Mouse (Mus musculus) E14TG2a.4 (cell line): ENCODE data around the gene Cped1.
"Not testable (repeated sequence)": the region's sequence is repeated elsewhere in the genome, so short reads cannot be mapped to it uniquely, and the experiment has no call there.

Experiments
- H3K27me3 ChIP-seq: 2 replicates; pipeline ENCODE4 v1.6.1; 2014; ENCODE audit warnings: low read length, control low read depth; ENCODE audit not compliant: insufficient read depth
- H3K36me3 ChIP-seq: 2 replicates; pipeline ENCODE4 v1.6.1; 2014; ENCODE audit warnings: low read length, control low read depth; ENCODE audit not compliant: insufficient read depth
- H3K4me1 ChIP-seq: replicated peaks from 2 replicates; pipeline ENCODE4 v1.6.1; 2014; ENCODE audit warnings: low read depth, low read length, control low read depth
- H3K4me3 ChIP-seq: replicated peaks from 2 replicates; pipeline ENCODE4 v1.5.1; 2014; ENCODE audit warnings: mild to moderate bottlenecking, low read length
- H3K9me3 ChIP-seq: 2 replicates; pipeline ENCODE4 v1.6.1; 2014; ENCODE audit warnings: low read length, control low read depth
- CTCF ChIP-seq: conservative IDR thresholded peaks from 2 replicates; pipeline ENCODE4 v1.5.1; 2014; ENCODE audit warnings: low read length
- NANOG ChIP-seq: IDR thresholded peaks from 2 replicates; pipeline ENCODE4 v1.6.1; 2014; ENCODE audit warnings: borderline replicate concordance, low read length, mixed read lengths
- POU5F1 ChIP-seq: IDR thresholded peaks from 2 replicates; pipeline ENCODE4 v1.6.1; 2014; ENCODE audit warnings: low read length, borderline replicate concordance

Cped1 gene

GRCm38 (mm10) chr6:22116679-22117078 is 131.0 kb downstream of the Cped1 start:
- no peak overlapping the region for H3K4me3 ChIP-seq
- TF ChIP-seq NANOG (peak; percentile 65), CTCF (no peak), POU5F1 (no peak)
- H3K9me3 ChIP-seq: no peaks in the 10 kb centered on the region
- H3K36me3 ChIP-seq: no peaks in the 10 kb centered on the region
- peaks cover 11% of the 10 kb centered on the region; the same call in 1 of the 2 replicates for H3K4me1 ChIP-seq
- no peaks in the 10 kb centered on the region for H3K27me3 ChIP-seq

GRCm38 (mm10) chr6:22122080-22122479 is 136.4 kb downstream of the Cped1 start:
- no peaks in the 10 kb centered on the region for H3K9me3 ChIP-seq

GRCm38 (mm10) chr6:22122693-22123092 is 137.0 kb downstream of the Cped1 start:
- H3K4me1 ChIP-seq: peaks cover 2% of the 10 kb centered on the region
- no peaks in the 10 kb centered on the region for H3K9me3 ChIP-seq
- no peak overlapping the region for H3K4me3 ChIP-seq
- TF ChIP-seq CTCF (no peak), POU5F1 (no peak), NANOG (no peak)
- H3K36me3 ChIP-seq: no peaks in the 10 kb centered on the region
- H3K27me3 ChIP-seq: no peaks in the 10 kb centered on the region

More at GRCm38 (mm10) chr6:22122080-22122479, 136.4 kb downstream of the Cped1 start:
- Histone ChIP-seq H3K36me3 (no peaks in the 10 kb centered on the region), H3K4me3 (no peak overlapping the region), H3K27me3 (no peaks in the 10 kb centered on the region), H3K4me1 (peaks cover 3% of the 10 kb centered on the region)
- no peak for TF ChIP-seq NANOG
- peak; percentile 52 for TF ChIP-seq CTCF

- TF ChIP-seq POU5F1: no peak
- no peak for TF ChIP-seq NANOG
- TF ChIP-seq CTCF: no peak
- H3K9me3 ChIP-seq: no peaks in the 10 kb centered on the region
- H3K4me1 ChIP-seq: peaks cover 2% of the 10 kb centered on the region
- H3K27me3 ChIP-seq: no peaks in the 10 kb centered on the region
- no peaks in the 10 kb centered on the region for H3K36me3 ChIP-seq
- no peak overlapping the region for H3K4me3 ChIP-seq
Measured at GRCm38 (mm10) chr6:22123332-22123731, 137.6 kb downstream of the Cped1 start.

GRCm38 (mm10) chr6:22124575-22125330 is 139.0 kb downstream of the Cped1 start:
- H3K9me3 ChIP-seq, H3K36me3 ChIP-seq, H3K27me3 ChIP-seq, H3K4me1 ChIP-seq: not testable (repeated sequence)
- peak overlapping the region; percentile 66 for H3K4me3 ChIP-seq

GRCm38 (mm10) chr6:22135038-22135631 is 149.4 kb downstream of the Cped1 start:
- H3K4me1 ChIP-seq: 0 out of 2 replicates have a peak, but pooled peaks cover 2% of the 10 kb centered on the region
- no peaks in the 10 kb centered on the region for H3K9me3 ChIP-seq
- TF ChIP-seq POU5F1 (no peak), NANOG (no peak), CTCF (no peak)
- no peak overlapping the region for H3K4me3 ChIP-seq
- H3K36me3 ChIP-seq: no peaks in the 10 kb centered on the region
- H3K27me3 ChIP-seq: no peaks in the 10 kb centered on the region

- Histone ChIP-seq H3K36me3 (no peaks in the 10 kb centered on the region), H3K4me1 (0 out of 2 replicates have a peak, but pooled peaks cover 2% of the 10 kb centered on the region), H3K27me3 (no peaks in the 10 kb centered on the region), H3K9me3 (no peaks in the 10 kb centered on the region), H3K4me3 (no peak overlapping the region)
- TF ChIP-seq POU5F1: no peak
- TF ChIP-seq NANOG: no peak
- TF ChIP-seq CTCF: no peak
Measured at GRCm38 (mm10) chr6:22136805-22137204, 151.1 kb downstream of the Cped1 start.

GRCm38 (mm10) chr6:22140786-22141185 is 155.1 kb downstream of the Cped1 start:
- H3K36me3 ChIP-seq: no peaks in the 10 kb centered on the region
- 0 out of 2 replicates have a peak, but pooled peaks cover 2% of the 10 kb centered on the region for H3K4me1 ChIP-seq
- TF ChIP-seq POU5F1 (no peak), CTCF (no peak), NANOG (no peak)
- no peaks in the 10 kb centered on the region for H3K9me3 ChIP-seq
- no peak overlapping the region for H3K4me3 ChIP-seq
- H3K27me3 ChIP-seq: no peaks in the 10 kb centered on the region

- no peak overlapping the region for H3K4me3 ChIP-seq
- 0 out of 2 replicates have a peak, but pooled peaks cover 3% of the 10 kb centered on the region for H3K9me3 ChIP-seq
- no peak for TF ChIP-seq NANOG
- no peak for TF ChIP-seq CTCF
- TF ChIP-seq POU5F1: no peak
- H3K36me3 ChIP-seq: no peaks in the 10 kb centered on the region
- peaks cover 4% of the 10 kb centered on the region; the same call in 1 of the 2 replicates for H3K4me1 ChIP-seq
- H3K27me3 ChIP-seq: no peaks in the 10 kb centered on the region
Measured at GRCm38 (mm10) chr6:22147236-22147635, 161.5 kb downstream of the Cped1 start.
